Mouse (Mus musculus) left cerebral cortex, adult 2 months (tissue): ENCODE data around the gene Tac2. TPM values are rescaled to one million over a fixed set of nuclear protein-coding genes. Genes with fewer than 3 reads are reported as not detected.

Experiments
- DNase-seq, 2 experiments: peaks; one replicate each; pipeline ENCODE4 v3.0.0; 2021 to 2022; ENCODE audit warnings: low spot score in 2 of 2, mixed read lengths in 1 of 2; ENCODE audit errors: extremely low spot score in 1 of 2
- H3K27ac ChIP-seq: fragments of 200-600 bp; 2 replicates; pipeline ENCODE4 v1.8.1; 2022
- H3K4me3 ChIP-seq: fragments of 200-600 bp; 2 replicates; pipeline ENCODE4 v1.8.1; 2022
- CTCF ChIP-seq: fragments of 200-600 bp; IDR thresholded peaks from 2 replicates; pipeline ENCODE4 v1.8.1; 2022; ENCODE audit warnings: antibody characterized with exemption, mild to moderate bottlenecking, moderate library complexity
- intact Hi-C: fragments of 180-260 bp; cut with DNase I; formaldehyde crosslinking; loops from one replicate; pipeline ENCODE4 v1.15.1; 2025
- total RNA-seq, 2 experiments: library from RNA; stranded (reverse); gene quantifications; 2 replicates each; pipeline ENCODE4 v1.2.3; 2021

Gene Tac2
- total RNA-seq, 2 experiments from 2014 or later: 13.9 to 14.9 TPM

DNA sequence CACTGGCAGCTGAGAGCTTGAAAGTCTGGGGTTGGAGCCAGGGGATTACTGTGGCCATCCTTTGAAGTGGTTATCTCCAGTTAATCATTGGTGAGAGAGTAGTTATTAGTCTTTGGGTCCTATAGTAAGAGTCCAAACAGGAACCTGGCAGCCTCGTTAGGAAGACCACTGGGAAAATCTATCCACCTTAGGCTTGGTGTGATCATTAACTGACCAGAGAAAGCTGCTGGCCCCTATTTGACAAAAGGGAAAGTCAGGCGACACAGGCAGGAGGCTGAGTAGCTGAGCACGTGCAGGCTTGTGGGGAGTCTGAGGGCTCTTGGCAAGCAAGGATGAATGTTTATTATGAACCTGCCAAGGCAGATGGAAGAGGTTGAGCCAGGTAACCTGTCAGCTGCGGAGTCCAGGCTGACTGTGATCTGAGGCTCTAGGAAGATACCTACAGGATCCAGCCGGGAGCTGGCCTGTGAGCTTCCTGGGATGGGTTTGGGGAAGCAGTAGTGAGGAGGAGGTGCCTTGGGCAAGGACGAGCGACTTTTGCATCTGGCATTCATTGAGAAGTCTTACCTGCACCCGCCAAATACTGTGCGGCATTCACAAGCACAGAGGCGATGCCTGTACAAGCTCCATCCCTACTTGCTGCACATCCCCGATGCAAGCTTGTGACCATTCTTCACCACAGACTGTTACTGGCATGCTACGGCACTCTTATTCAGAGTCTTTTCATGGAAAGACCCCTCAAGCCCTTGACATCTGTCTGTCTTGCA is 39.8 kb downstream of the Tac2 start:
- H3K27ac ChIP-seq: no peak overlapping the region
- DNase-seq: no peak
- TF ChIP-seq CTCF: no peak
- H3K4me3 ChIP-seq: no peak overlapping the region
- intact Hi-C loops: no loop called here

DNA sequence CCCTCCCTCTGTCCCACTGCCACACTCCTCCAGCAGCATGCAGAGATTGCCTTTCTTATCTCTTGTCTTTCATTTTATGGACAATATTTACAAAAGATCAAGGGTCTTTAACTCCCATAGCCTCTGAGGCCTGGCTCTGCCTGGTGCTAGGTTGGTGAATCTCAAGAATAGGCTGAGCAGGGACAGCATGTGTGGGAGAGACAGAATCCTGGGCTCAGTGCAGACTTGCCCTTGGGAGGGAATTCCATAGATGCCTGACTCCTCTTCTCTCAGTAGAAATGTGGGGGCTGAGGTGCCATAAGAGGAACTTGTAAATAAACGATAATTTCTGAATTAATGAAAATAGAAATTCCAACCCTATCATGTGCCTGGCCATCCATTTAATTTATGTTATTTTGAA is 42.3 kb downstream of the Tac2 start:
- no peak for TF ChIP-seq CTCF
- no peak overlapping the region for H3K4me3 ChIP-seq
- intact Hi-C loops: no loop called here
- no peak for DNase-seq
- H3K27ac ChIP-seq: no peak overlapping the region

GRCm38 (mm10) chr10:127776011-127776410 is 51.7 kb downstream of the Tac2 start, which contains the start of gene Rdh9:
Gene Rdh9 (plus strand): TSS chr10:127776386.
- Histone ChIP-seq H3K27ac (no peak within 1 kb of the TSS), H3K4me3 (no peak within 1 kb of the TSS)
- no peak for TF ChIP-seq CTCF
- no peak for DNase-seq
- intact Hi-C loops: no loop called here

Other genes starting within 250 kb of the Tac2 start
- 1 to 10 TPM; 2.6 to 9.9 TPM for gene Stac3, start 222.8 kb upstream of the Tac2 start, total RNA-seq
- 1 to 10 TPM; 4.2 to 5.6 TPM for gene Ndufa4l2, start 209.5 kb upstream of the Tac2 start, total RNA-seq
- gene Shmt2, start 202.0 kb upstream of the Tac2 start, total RNA-seq: 10 to 100 TPM; 24.1 to 26.0 TPM
- gene Nxph4, start 189.9 kb upstream of the Tac2 start, total RNA-seq: 1 to 10 TPM; 5.4 to 5.5 TPM
- 100 to 1,000 TPM; 341 to 357 TPM for gene Lrp1, start 103.3 kb upstream of the Tac2 start, total RNA-seq
- 10 to 100 TPM; 11.4 to 12.9 TPM for gene Stat6, start 81.5 kb upstream of the Tac2 start, total RNA-seq
- gene Nemp1, start 57.6 kb upstream of the Tac2 start, total RNA-seq: 1 to 10 TPM; 4.1 to 4.7 TPM
- gene Nab2, start 55.9 kb upstream of the Tac2 start, total RNA-seq: 10 to 100 TPM; 44.9 to 67.4 TPM
- gene Myo1a, start 19.3 kb upstream of the Tac2 start, total RNA-seq: 1 to 10 TPM; 1.2 to 1.4 TPM
- gene Zbtb39, start 15.1 kb downstream of the Tac2 start, total RNA-seq: 10 to 100 TPM in 1 of 2 experiments, 1 to 10 TPM in 1; 9.8 to 10.3 TPM
- 1 to 10 TPM; 1.5 to 2.8 TPM for gene Gpr182, start 27.3 kb downstream of the Tac2 start, total RNA-seq
- gene Rdh1, start 35.2 kb downstream of the Tac2 start, total RNA-seq: under 1 TPM; 0.23 to 0.28 TPM
- not detected for gene Rdh16f1, start 35.3 kb downstream of the Tac2 start, total RNA-seq
- under 1 TPM; 0.54 to 0.58 TPM for gene Rdh9, start 51.9 kb downstream of the Tac2 start, total RNA-seq
- under 1 TPM; 0.20 to 0.28 TPM for gene Rdh16, start 76.7 kb downstream of the Tac2 start, total RNA-seq
- gene Rdh19, start 125.5 kb downstream of the Tac2 start, total RNA-seq: not detected
- not detected for gene Rdh16f2, start 142.0 kb downstream of the Tac2 start, total RNA-seq
- gene Rdh7, start 164.3 kb downstream of the Tac2 start, total RNA-seq: not detected
- gene Sdr9c7, start 174.0 kb downstream of the Tac2 start, total RNA-seq: not detected